Mouse (Mus musculus): ENCODE results near the gene Stxbp1. TPM values are rescaled to one million over a fixed set of nuclear protein-coding genes. Genes with fewer than 3 reads are reported as not detected.
A peak's percentile ranks its signal among the peaks of the same experiment; 100 is the strongest.

The Stxbp1 gene
- polyA plus RNA-seq, 1 experiment from 2014 or later = 9.3 TPM

- Histone ChIP-seq H3K9me3 (ENCODE audit: control insufficient read depth, low read length) (no peaks in the 10 kb centered on the region), H3K4me2 (replicated peaks; ENCODE audit: low read depth) (peak within 1 kb of the TSS; percentile 69), H3K36me3 (ENCODE audit: control insufficient read depth, insufficient read depth, low read length) (peaks cover 12% of the 10 kb centered on the region), H3K27ac (replicated peaks) (peak within 1 kb of the TSS; percentile 95), H3K4me1 (replicated peaks; ENCODE audit: control insufficient read depth, insufficient read depth) (no peaks in the 10 kb centered on the region), H3K4me3 (ENCODE audit: low read depth, low read length) (peak within 1 kb of the TSS; percentile 76), H3K9ac (ENCODE audit: low read length) (peak within 1 kb of the TSS; percentile 85), H3K27me3 (ENCODE audit: control insufficient read depth, insufficient read depth, low read length) (no peaks in the 10 kb centered on the region)
- ATAC-seq (ENCODE audit: low FRiP score, low TSS enrichment) (peak; percentile 95), DNase-seq (ENCODE audit: low spot score) (peak; percentile 98)
- under 1% methylated on average over 65 of the region's 66 CpGs for WGBS
- TF ChIP-seq EP300 (optimal IDR thresholded peaks at IDR 0.05) = no peak
- peak; percentile 96 for TF ChIP-seq CTCF (IDR thresholded peaks at IDR 0.05; ENCODE audit: low read depth)
Measured at GRCm38 (mm10) chr2:32757056-32757845, 89.8 kb downstream of the Stxbp1 start, which contains the start of gene Tor2a. Gene Tor2a (plus strand): TSS chr2:32757234.

- Histone ChIP-seq H3K36me3 (ENCODE audit: control insufficient read depth, insufficient read depth, low read length) (peaks cover 12% of the 10 kb centered on the region), H3K4me1 (replicated peaks; ENCODE audit: control insufficient read depth, insufficient read depth) (no peaks in the 10 kb centered on the region), H3K9ac (ENCODE audit: low read length) (no peak overlapping the region), H3K27me3 (ENCODE audit: control insufficient read depth, insufficient read depth, low read length) (no peaks in the 10 kb centered on the region), H3K27ac (replicated peaks) (no peak overlapping the region), H3K9me3 (ENCODE audit: control insufficient read depth, low read length) (no peaks in the 10 kb centered on the region), H3K4me2 (replicated peaks; ENCODE audit: low read depth) (peak overlapping the region; percentile 69; the same call in 1 of the 2 replicates), H3K4me3 (ENCODE audit: low read depth, low read length) (no peak overlapping the region)
- ATAC-seq (ENCODE audit: low FRiP score, low TSS enrichment) (peak; percentile 8; the same call in 1 of the 2 replicates), DNase-seq (ENCODE audit: low spot score) (no peak)
- 29% methylated on average over 6 of the region's 6 CpGs for WGBS
- TF ChIP-seq CTCF (IDR thresholded peaks at IDR 0.05; ENCODE audit: low read depth) = no peak
- no peak for TF ChIP-seq EP300 (optimal IDR thresholded peaks at IDR 0.05)
Measured at GRCm38 (mm10) chr2:32756674-32757055, 90.4 kb downstream of the Stxbp1 start.

GRCm38 (mm10) chr2:32752181-32752580, 94.9 kb downstream of the Stxbp1 start:
- peaks cover 5% of the 10 kb centered on the region; the same call in 1 of the 2 replicates for H3K36me3 ChIP-seq (ENCODE audit: control insufficient read depth, insufficient read depth, low read length)
- 67% methylated on average over 10 of the region's 10 CpGs for WGBS
- TF ChIP-seq CTCF (IDR thresholded peaks at IDR 0.05; ENCODE audit: low read depth) (peak; percentile 54), EP300 (optimal IDR thresholded peaks at IDR 0.05) (no peak)
- DNase-seq (ENCODE audit: low spot score) (peak; percentile 69), ATAC-seq (ENCODE audit: low FRiP score, low TSS enrichment) (0 out of 2 replicates have a peak, but pooled peaks have one; percentile 20)
- H3K4me1 ChIP-seq (replicated peaks; ENCODE audit: control insufficient read depth, insufficient read depth) = no peaks in the 10 kb centered on the region
- no peaks in the 10 kb centered on the region for H3K27me3 ChIP-seq (ENCODE audit: control insufficient read depth, insufficient read depth, low read length)
- H3K4me3 ChIP-seq (ENCODE audit: low read depth, low read length) = no peak overlapping the region
- no peaks in the 10 kb centered on the region for H3K9me3 ChIP-seq (ENCODE audit: control insufficient read depth, low read length)
- no peak overlapping the region for H3K9ac ChIP-seq (ENCODE audit: low read length)
- H3K27ac ChIP-seq (replicated peaks) = no peak overlapping the region
- peak overlapping the region; percentile 58; the same call in 1 of the 2 replicates for H3K4me2 ChIP-seq (replicated peaks; ENCODE audit: low read depth)

- DNase-seq (ENCODE audit: low spot score) (no peak), ATAC-seq (ENCODE audit: low FRiP score, low TSS enrichment) (no peak)
- Histone ChIP-seq H3K27me3 (ENCODE audit: control insufficient read depth, insufficient read depth, low read length) (no peaks in the 10 kb centered on the region), H3K36me3 (ENCODE audit: control insufficient read depth, insufficient read depth, low read length) (peaks cover 5% of the 10 kb centered on the region; the same call in 1 of the 2 replicates), H3K9me3 (ENCODE audit: control insufficient read depth, low read length) (no peaks in the 10 kb centered on the region), H3K4me3 (ENCODE audit: low read depth, low read length) (peak overlapping the region; percentile 29), H3K4me1 (replicated peaks; ENCODE audit: control insufficient read depth, insufficient read depth) (no peaks in the 10 kb centered on the region), H3K9ac (ENCODE audit: low read length) (0 out of 2 replicates have a peak overlapping the region, but pooled peaks have one; percentile 18), H3K27ac (replicated peaks) (0 out of 2 replicates have a peak overlapping the region, but pooled peaks have one; percentile 3), H3K4me2 (replicated peaks; ENCODE audit: low read depth) (peak overlapping the region; percentile 58)
- no peak for TF ChIP-seq EP300 (optimal IDR thresholded peaks at IDR 0.05)
- no peak for TF ChIP-seq CTCF (IDR thresholded peaks at IDR 0.05; ENCODE audit: low read depth)
- WGBS = 33% methylated on average over 8 of the region's 10 CpGs
Measured at GRCm38 (mm10) chr2:32751665-32752033, 95.4 kb downstream of the Stxbp1 start.

GRCm38 (mm10) chr2:32750887-32751664, 96.0 kb downstream of the Stxbp1 start:
- H3K36me3 ChIP-seq (ENCODE audit: control insufficient read depth, insufficient read depth, low read length) = peaks cover 5% of the 10 kb centered on the region; the same call in 1 of the 2 replicates
- H3K9ac ChIP-seq (ENCODE audit: low read length) = 0 out of 2 replicates have a peak overlapping the region, but pooled peaks have one; percentile 18
- no peaks in the 10 kb centered on the region for H3K9me3 ChIP-seq (ENCODE audit: control insufficient read depth, low read length)
- H3K4me1 ChIP-seq (replicated peaks; ENCODE audit: control insufficient read depth, insufficient read depth) = no peaks in the 10 kb centered on the region
- ATAC-seq (ENCODE audit: low FRiP score, low TSS enrichment) = peak; percentile 90
- 20% methylated on average over 31 of the region's 31 CpGs for WGBS
- H3K4me2 ChIP-seq (replicated peaks; ENCODE audit: low read depth) = peak overlapping the region; percentile 58
- DNase-seq (ENCODE audit: low spot score) = peak; percentile 87
- peak overlapping the region; percentile 29 for H3K4me3 ChIP-seq (ENCODE audit: low read depth, low read length)
- TF ChIP-seq CTCF (IDR thresholded peaks at IDR 0.05; ENCODE audit: low read depth) (peak; percentile 13; the same call in 1 of the 2 replicates), EP300 (optimal IDR thresholded peaks at IDR 0.05) (no peak)
- 0 out of 2 replicates have a peak overlapping the region, but pooled peaks have one; percentile 3 for H3K27ac ChIP-seq (replicated peaks)
- H3K27me3 ChIP-seq (ENCODE audit: control insufficient read depth, insufficient read depth, low read length) = no peaks in the 10 kb centered on the region
